Mouse (Mus musculus) forebrain, postnatal 0 days (tissue): ENCODE results near the gene Lhfpl2. TPM values are rescaled to one million over a fixed set of nuclear protein-coding genes. Genes with fewer than 3 reads are reported as not detected.

Experiments
- ATAC-seq: fragments of 200-750 bp; cut with Nextera tagmentation; 2 replicates; pipeline ENCODE4 v1.8.0; 2017; ENCODE audit warnings: mild to moderate bottlenecking, moderate library complexity
- DNase-seq: peaks from one replicate; pipeline ENCODE4 v3.0.0-alpha.2; 2015
- H3K27ac ChIP-seq: fragments of 300-500 bp; sonication (generic); 2 replicates; pipeline ENCODE4 v1.5.1; 2014; ENCODE audit warnings: low read depth, mild to moderate bottlenecking, antibody characterized with exemption, low read length, moderate library complexity, mixed read lengths
- H3K27me3 ChIP-seq: fragments of 300-500 bp; sonication (generic); 2 replicates; pipeline ENCODE4 v1.6.1; 2014; ENCODE audit warnings: mild to moderate bottlenecking, low read length, mixed read lengths; ENCODE audit not compliant: insufficient read depth
- H3K36me3 ChIP-seq: fragments of 300-500 bp; sonication (generic); 2 replicates; pipeline ENCODE4 v1.6.1; 2014; ENCODE audit warnings: mild to moderate bottlenecking, moderate library complexity; ENCODE audit not compliant: insufficient read depth
- H3K4me1 ChIP-seq: fragments of 300-500 bp; sonication (generic); 2 replicates; pipeline ENCODE4 v1.6.1; 2014; ENCODE audit warnings: antibody characterized with exemption; ENCODE audit not compliant: insufficient read depth
- H3K4me2 ChIP-seq: fragments of 300-500 bp; sonication (generic); 2 replicates; pipeline ENCODE4 v1.6.1; 2014; ENCODE audit warnings: low read depth, mild to moderate bottlenecking, moderate library complexity
- H3K4me3 ChIP-seq: fragments of 300-500 bp; sonication (generic); 2 replicates; pipeline ENCODE4 v1.5.1; 2014; ENCODE audit warnings: low read depth, low read length, mixed read lengths
- H3K9ac ChIP-seq: fragments of 300-500 bp; sonication (generic); 2 replicates; pipeline ENCODE4 v1.6.1; 2014; ENCODE audit warnings: mild to moderate bottlenecking
- H3K9me3 ChIP-seq: fragments of 300-500 bp; sonication (generic); 2 replicates; pipeline ENCODE4 v1.6.1; 2016; ENCODE audit warnings: low read length
- CTCF ChIP-seq: sonication (generic); IDR thresholded peaks from 2 replicates; pipeline ENCODE4 v1.5.1; 2016; ENCODE audit warnings: antibody characterized with exemption, control low read depth, low read depth
- WGBS: fragments of 180-500 bp; shearing (Covaris S2); extraction: QIAGEN DNeasy Blood & Tissue Kit; methylation state at CpG from one replicate; pipeline ENCODE4 v1.1.7; 2014; 5-methylcytosine and 5-hydroxymethylcytosine counted together
- polyA plus RNA-seq: library from polyadenylated mRNA; unstranded; fragments of >200 nt; fragmentation: Nextera tagmentation; extraction: Ambion mirVana; gene quantifications from 2 replicates; pipeline ENCODE4 v1.2.1, GENCODE M21; 2015
- total RNA-seq: library from RNA; depleted of rRNA; stranded (reverse); fragments of >200 nt; gene quantifications from 2 replicates; pipeline ENCODE4 v1.2.3, GENCODE M21; 2014

The Lhfpl2 gene
- total and polyA plus RNA-seq, 2 experiments from 2014 or later: 13.3 to 23.6 TPM

- Histone ChIP-seq H3K27ac (no peak overlapping the region), H3K4me2 (no peak overlapping the region), H3K9me3 (no peaks in the 10 kb centered on the region), H3K27me3 (no peaks in the 10 kb centered on the region), H3K4me3 (no peak overlapping the region), H3K9ac (no peak overlapping the region), H3K36me3 (no peaks in the 10 kb centered on the region), H3K4me1 (no peaks in the 10 kb centered on the region)
- TF ChIP-seq CTCF: no peak
- WGBS: 88% methylated on average over 5 of the region's 5 CpGs
- ATAC-seq (no peak), DNase-seq (no peak)
Measured at GRCm38 (mm10) chr13:94066626-94067275, 9.2 kb downstream of the Lhfpl2 start.

- Histone ChIP-seq H3K36me3 (no peaks in the 10 kb centered on the region), H3K27me3 (no peaks in the 10 kb centered on the region), H3K4me2 (no peak overlapping the region), H3K9me3 (no peaks in the 10 kb centered on the region), H3K4me1 (no peaks in the 10 kb centered on the region), H3K27ac (no peak overlapping the region), H3K4me3 (no peak overlapping the region), H3K9ac (no peak overlapping the region)
- DNase-seq (no peak), ATAC-seq (no peak)
- TF ChIP-seq CTCF: no peak
- 100% methylated on average over 1 of the region's 1 CpGs for WGBS
Measured at GRCm38 (mm10) chr13:94068308-94068707, 10.7 kb downstream of the Lhfpl2 start.

- H3K9ac ChIP-seq: no peak overlapping the region
- DNase-seq: no peak
- no peak overlapping the region for H3K4me2 ChIP-seq
- no peak for TF ChIP-seq CTCF
- WGBS: 48% methylated on average over 16 of the region's 16 CpGs
- H3K9me3 ChIP-seq: no peaks in the 10 kb centered on the region
- no peak for ATAC-seq
- no peak overlapping the region for H3K4me3 ChIP-seq
- no peaks in the 10 kb centered on the region for H3K27me3 ChIP-seq
- no peaks in the 10 kb centered on the region for H3K4me1 ChIP-seq
- H3K27ac ChIP-seq: no peak overlapping the region
- H3K36me3 ChIP-seq: no peaks in the 10 kb centered on the region
Measured at GRCm38 (mm10) chr13:94069421-94070307, 12.1 kb downstream of the Lhfpl2 start.

GRCm38 (mm10) chr13:94070308-94070619, 12.7 kb downstream of the Lhfpl2 start:
- DNase-seq (no peak), ATAC-seq (no peak)
- H3K9ac ChIP-seq: no peak overlapping the region
- H3K4me1 ChIP-seq: no peaks in the 10 kb centered on the region
- 97% methylated on average over 3 of the region's 3 CpGs for WGBS
- H3K27me3 ChIP-seq: no peaks in the 10 kb centered on the region
- H3K27ac ChIP-seq: no peak overlapping the region
- H3K4me3 ChIP-seq: no peak overlapping the region
- peak; percentile 8; the same call in 1 of the 2 replicates for TF ChIP-seq CTCF
- H3K36me3 ChIP-seq: no peaks in the 10 kb centered on the region
- no peak overlapping the region for H3K4me2 ChIP-seq
- H3K9me3 ChIP-seq: no peaks in the 10 kb centered on the region

- Histone ChIP-seq H3K4me3 (no peak overlapping the region), H3K27me3 (no peaks in the 10 kb centered on the region), H3K9me3 (no peaks in the 10 kb centered on the region), H3K4me1 (no peaks in the 10 kb centered on the region), H3K9ac (no peak overlapping the region), H3K4me2 (no peak overlapping the region), H3K36me3 (no peaks in the 10 kb centered on the region), H3K27ac (no peak overlapping the region)
- DNase-seq: no peak
- no peak for ATAC-seq
- WGBS: 95% methylated on average over 3 of the region's 3 CpGs
- TF ChIP-seq CTCF: no peak
Measured at GRCm38 (mm10) chr13:94070927-94071326, 13.3 kb downstream of the Lhfpl2 start.

GRCm38 (mm10) chr13:94073046-94073715, 15.6 kb downstream of the Lhfpl2 start:
- DNase-seq (no peak), ATAC-seq (no peak)
- H3K4me2 ChIP-seq: no peak overlapping the region
- no peak for TF ChIP-seq CTCF
- H3K27ac ChIP-seq: no peak overlapping the region
- H3K9ac ChIP-seq: no peak overlapping the region
- no peaks in the 10 kb centered on the region for H3K4me1 ChIP-seq
- 75% methylated on average over 9 of the region's 9 CpGs for WGBS
- H3K4me3 ChIP-seq: no peak overlapping the region
- H3K27me3 ChIP-seq: no peaks in the 10 kb centered on the region
- H3K9me3 ChIP-seq: no peaks in the 10 kb centered on the region
- H3K36me3 ChIP-seq: no peaks in the 10 kb centered on the region

- Histone ChIP-seq H3K27ac (no peak overlapping the region), H3K27me3 (no peaks in the 10 kb centered on the region), H3K9ac (no peak overlapping the region), H3K4me2 (no peak overlapping the region), H3K36me3 (no peaks in the 10 kb centered on the region), H3K4me3 (no peak overlapping the region), H3K4me1 (no peaks in the 10 kb centered on the region), H3K9me3 (no peaks in the 10 kb centered on the region)
- TF ChIP-seq CTCF: no peak
- 65% methylated on average over 5 of the region's 5 CpGs for WGBS
- ATAC-seq (no peak), DNase-seq (no peak)
Measured at GRCm38 (mm10) chr13:94073716-94074115, 16.1 kb downstream of the Lhfpl2 start.
